Mouse (Mus musculus) small intestine, adult 2 months (tissue): Measurements from ENCODE around the gene Fgfr4.

ENCODE experiments used
- CTCF ChIP-seq: fragments of 200-500 bp; IDR thresholded peaks from 2 replicates; pipeline ENCODE4 v1.5.1; 2012; ENCODE audit warnings: low read depth, mild to moderate bottlenecking, control low read depth, inconsistent platforms, low read length, moderate library complexity, mixed read lengths; ENCODE audit not compliant: insufficient replicate concordance, insufficient read length; ENCODE audit errors: extremely low read depth
- POLR2A ChIP-seq: fragments of 200-500 bp; IDR thresholded peaks from 2 replicates; pipeline ENCODE4 v1.6.1; 2012; ENCODE audit warnings: low read depth, mild to moderate bottlenecking, control low read depth, inconsistent platforms, low read length, moderate library complexity

GRCm38 (mm10) chr13:55165831-55166339 is 13.4 kb downstream of the Fgfr4 start:
- TF ChIP-seq POLR2A = no peak
- no peak for TF ChIP-seq CTCF
